Mouse (Mus musculus): Measurements from ENCODE around the gene Sae1.

DNA sequence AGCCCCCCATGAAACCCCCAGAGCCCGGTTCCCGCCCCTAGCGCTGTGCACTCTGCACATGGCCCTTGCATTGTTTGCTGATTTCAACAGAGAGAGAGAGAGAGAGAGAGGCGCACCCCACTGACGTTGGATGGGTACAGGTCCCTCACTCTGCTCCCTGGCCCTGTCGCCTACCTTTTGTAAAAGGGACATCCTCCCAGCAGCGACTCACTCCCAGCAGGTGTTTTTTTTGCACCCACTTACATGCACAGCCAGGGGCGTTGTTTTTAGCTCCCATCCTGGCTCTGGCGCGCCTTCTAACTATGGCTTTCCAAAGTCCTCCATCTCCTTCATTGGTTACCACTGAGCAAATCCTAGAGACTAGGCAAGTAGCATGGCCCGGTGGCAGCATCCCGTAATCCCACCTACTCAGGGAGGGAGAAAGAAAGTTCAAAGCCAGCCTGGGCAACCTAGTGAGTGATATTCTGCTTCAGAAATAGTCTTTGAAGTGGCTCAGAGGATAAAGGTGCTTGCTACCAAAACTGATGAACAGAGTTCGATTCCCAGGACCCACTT lies 73.3 kb downstream of the Sae1 start:
- no peak for TF ChIP-seq CTCF (IDR thresholded peaks at IDR 0.05; ENCODE audit: low read depth)
- TF ChIP-seq EP300 (IDR thresholded peaks at IDR 0.05; ENCODE audit: low read depth), result no peak
